Mouse (Mus musculus): ENCODE measurements at regions not wholly inside any gene's neighbourhood (a gene's known extent, or its start where the extent isn't known, plus 50 kb on each side); places are given as distances from the start of the nearest gene placed in this dataset.

DNA sequence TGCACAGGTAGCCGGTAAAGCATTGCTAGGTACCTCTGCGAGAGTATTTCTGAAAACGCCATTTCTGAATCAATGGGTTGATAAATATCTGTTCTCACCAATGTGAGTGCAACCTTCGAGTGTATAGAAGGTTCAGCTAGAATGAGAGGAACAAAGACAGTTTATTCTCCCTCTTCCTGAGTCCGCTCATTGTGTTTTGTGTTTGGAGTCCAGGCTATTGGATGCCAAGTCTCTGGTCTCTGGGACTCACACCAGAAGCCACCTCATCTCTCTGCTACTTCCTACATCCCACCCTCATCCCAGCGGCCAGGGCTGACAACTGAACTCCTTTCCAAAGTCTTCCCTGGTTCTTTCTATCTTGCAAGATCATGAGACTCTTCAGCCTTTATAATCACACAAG lies 62.7 kb downstream of the Lrrc30 start:
- DNase-seq (ENCODE audit: low spot score in 2 of 2) = no peak
- intact Hi-C loops (cut with DNase I) = no loop called here

- intact Hi-C loops (cut with DNase I) = no loop called here
These were observed 66.3 kb downstream of the Lrrc30 start for GRCm38 (mm10) chr17:67566216-67566615.

GRCm38 (mm10) chr17:67565746-67566145 lies 66.8 kb downstream of the Lrrc30 start:
- intact Hi-C loops (cut with DNase I) = no loop called here
- no peak for DNase-seq (ENCODE audit: low spot score in 2 of 2)

More at GRCm38 (mm10) chr17:67566216-67566615, 66.3 kb downstream of the Lrrc30 start:
- no peak for DNase-seq (ENCODE audit: low spot score in 2 of 2)

- no peak for DNase-seq (ENCODE audit: low spot score in 2 of 2)
- intact Hi-C loops (cut with DNase I) = no loop called here
These were observed 67.7 kb downstream of the Lrrc30 start for GRCm38 (mm10) chr17:67564845-67565244.

DNA sequence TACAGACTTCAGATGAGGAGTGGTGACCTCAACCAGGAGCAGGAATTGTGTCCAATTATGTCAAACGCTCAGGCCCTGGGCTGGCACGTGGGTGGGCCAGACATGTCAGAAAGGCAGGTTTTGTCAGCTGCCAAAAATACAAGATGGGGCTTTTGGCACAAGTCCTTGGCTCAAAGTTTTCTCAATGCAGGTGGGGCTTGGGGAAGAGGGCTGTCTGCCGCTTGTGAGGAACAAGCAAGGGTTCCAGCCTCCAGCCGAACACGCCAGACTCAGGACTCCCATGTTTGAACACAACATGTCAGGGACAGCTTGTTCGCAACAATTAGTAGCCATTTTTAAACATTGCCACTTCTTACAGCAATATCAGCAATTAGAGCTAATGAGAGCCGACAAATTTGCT lies 69.5 kb downstream of the Lrrc30 start:
- no peak for DNase-seq (ENCODE audit: low spot score in 2 of 2)
- intact Hi-C loops (cut with DNase I) = no loop called here

GRCm38 (mm10) chr17:67561802-67562201 lies 70.7 kb downstream of the Lrrc30 start:
- no peak for DNase-seq (ENCODE audit: low spot score in 2 of 2)
- intact Hi-C loops (cut with DNase I) = no loop called here

DNA sequence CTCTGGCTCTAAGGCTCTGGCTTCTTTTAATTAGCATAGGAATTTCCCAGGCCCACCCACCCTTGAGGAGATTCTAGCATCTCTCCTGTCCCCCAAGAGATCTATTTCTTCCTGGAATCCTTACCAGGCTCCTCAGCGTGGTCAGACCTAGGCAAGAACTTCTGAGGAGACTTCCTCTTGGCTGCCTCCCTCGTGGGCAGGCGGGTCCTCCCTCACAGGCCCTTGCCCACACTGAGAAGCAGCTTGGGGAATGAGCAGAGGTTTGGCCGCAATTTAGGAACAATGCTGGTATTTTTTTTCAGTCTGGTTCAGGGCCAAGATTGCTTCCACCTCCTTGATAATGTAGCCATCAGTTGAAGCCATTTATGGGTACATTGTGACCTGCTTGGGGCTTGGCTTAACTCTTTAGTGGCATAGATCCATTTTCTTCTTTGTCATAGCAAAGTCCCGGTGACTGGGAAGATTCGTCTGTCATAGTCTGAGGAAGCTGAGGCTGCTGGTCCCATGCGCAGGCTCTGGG lies 75.1 kb downstream of the Lrrc30 start:
- intact Hi-C loops (cut with DNase I) = no loop called here
- no peak for DNase-seq (ENCODE audit: low spot score in 2 of 2)

GRCm38 (mm10) chr17:67552581-67553139 lies 79.9 kb downstream of the Lrrc30 start:
- DNase-seq (ENCODE audit: low spot score in 2 of 2) = no peak
- intact Hi-C loops (cut with DNase I) = no loop called here

DNA sequence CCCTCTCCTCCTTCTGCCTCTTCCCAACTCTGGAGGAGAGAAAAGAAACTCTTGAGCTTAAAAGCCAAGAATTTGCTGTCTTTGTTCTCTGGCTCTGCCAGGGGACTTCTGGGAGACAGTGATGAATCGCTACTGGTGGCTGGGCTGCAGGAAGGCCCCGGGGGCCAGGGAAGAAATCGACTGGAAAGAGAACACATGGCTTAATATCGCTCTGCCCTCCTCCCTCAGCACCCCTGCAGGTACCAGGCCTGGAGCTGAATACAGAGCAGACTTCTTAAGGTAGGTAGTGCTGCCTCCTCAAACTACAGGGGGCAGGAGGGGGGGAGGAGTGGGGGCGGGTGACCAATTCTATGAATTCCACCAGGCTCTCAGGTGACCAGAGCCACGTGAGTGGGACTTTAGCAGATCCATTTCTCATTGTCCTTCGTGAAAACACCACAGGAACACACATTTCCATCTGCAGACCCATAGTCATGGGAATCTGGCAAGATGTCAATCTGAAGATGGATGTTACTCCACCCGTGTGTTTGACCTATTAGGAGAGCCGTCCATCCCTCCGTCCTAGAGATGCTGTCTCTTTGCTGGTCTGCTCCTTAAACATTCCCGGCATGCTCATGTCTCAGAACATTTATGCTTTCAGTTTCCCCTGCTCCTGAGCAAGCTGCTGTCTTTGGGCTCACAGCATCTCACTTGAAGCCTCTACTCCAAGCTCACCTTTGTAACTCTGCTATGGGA lies 83.4 kb downstream of the Lrrc30 start:
- no peak for DNase-seq (ENCODE audit: low spot score in 2 of 2)
- intact Hi-C loops (cut with DNase I) = no loop called here

DNA sequence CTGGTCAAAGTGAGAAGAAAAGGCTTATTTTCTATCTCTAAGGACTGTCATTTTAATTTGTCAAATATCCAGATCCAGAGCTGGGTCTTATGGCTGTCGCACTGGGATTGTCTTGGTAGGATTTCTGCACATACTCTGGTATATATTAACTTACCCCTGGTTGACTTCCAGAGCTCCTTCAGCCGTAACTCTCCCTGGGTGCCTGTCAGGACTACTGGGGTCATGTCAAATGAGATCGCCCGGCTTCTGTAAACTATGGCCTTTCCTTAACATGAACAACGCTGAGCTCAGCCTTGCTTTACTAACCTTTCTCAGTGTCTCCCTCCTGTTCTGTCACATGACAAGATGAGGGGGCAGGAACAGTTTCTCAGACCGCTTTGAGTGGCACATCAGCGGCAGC lies 88.1 kb downstream of the Lrrc30 start:
- intact Hi-C loops (cut with DNase I) = no loop called here
- DNase-seq (ENCODE audit: low spot score in 2 of 2) = no peak

- intact Hi-C loops (cut with DNase I) = no loop called here
- DNase-seq (ENCODE audit: low spot score in 2 of 2) = no peak
These were observed 100.2 kb downstream of the Lrrc30 start for GRCm38 (mm10) chr17:67532331-67532730.

- DNase-seq (ENCODE audit: low spot score in 2 of 2) = peak; percentile 2 to 20
- intact Hi-C loops (cut with DNase I) = no loop called here
These were observed 111.6 kb downstream of the Lrrc30 start for GRCm38 (mm10) chr17:67520848-67521411.

- DNase-seq (ENCODE audit: low spot score in 2 of 2) = no peak
- intact Hi-C loops (cut with DNase I) = no loop called here
These were observed 116.8 kb downstream of the Lrrc30 start for GRCm38 (mm10) chr17:67515601-67516147.

- intact Hi-C loops (cut with DNase I) = no loop called here
- DNase-seq (ENCODE audit: low spot score in 2 of 2) = no peak
These were observed 117.9 kb downstream of the Lrrc30 start for GRCm38 (mm10) chr17:67514387-67515241.

GRCm38 (mm10) chr17:67512699-67513450 lies 119.6 kb downstream of the Lrrc30 start:
- no peak for DNase-seq (ENCODE audit: low spot score in 2 of 2)
- intact Hi-C loops (cut with DNase I) = no loop called here

- intact Hi-C loops (cut with DNase I) = no loop called here
These were observed 120.5 kb downstream of the Lrrc30 start for GRCm38 (mm10) chr17:67512008-67512407.

GRCm38 (mm10) chr17:67509921-67510320 lies 122.6 kb downstream of the Lrrc30 start:
- intact Hi-C loops (cut with DNase I) = no loop called here
- DNase-seq (ENCODE audit: low spot score in 2 of 2) = no peak

More at GRCm38 (mm10) chr17:67512008-67512407, 120.5 kb downstream of the Lrrc30 start:
- no peak for DNase-seq (ENCODE audit: low spot score in 2 of 2)

DNA sequence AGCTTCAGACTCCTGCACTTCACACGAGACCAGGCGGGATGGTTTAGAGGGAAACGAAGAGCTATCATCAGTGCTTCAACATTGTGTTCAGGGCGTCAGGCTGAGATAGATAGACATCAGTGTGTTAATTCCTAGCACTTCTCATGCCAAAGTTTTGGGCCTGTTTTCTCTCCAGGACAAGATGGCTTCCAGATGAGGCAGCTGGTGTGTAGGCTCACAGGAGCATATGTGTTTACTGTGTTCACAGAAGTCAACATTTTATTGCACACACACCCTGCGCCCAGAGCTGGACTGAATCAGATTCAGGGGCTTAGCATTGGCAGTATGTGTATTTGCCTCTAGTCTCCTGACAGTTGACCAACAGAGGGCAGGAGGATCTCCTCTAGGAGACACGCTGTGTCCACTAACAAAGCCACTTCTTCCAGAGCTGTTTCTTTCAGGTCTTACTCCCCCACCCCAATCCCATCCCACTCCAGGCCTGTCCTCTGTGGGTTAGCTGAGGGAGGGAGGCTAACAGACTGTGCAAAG lies 123.4 kb downstream of the Lrrc30 start:
- DNase-seq (ENCODE audit: low spot score in 2 of 2) = peak in 1 of 2 experiments; percentile 8
- intact Hi-C loops (cut with DNase I) = no loop called here

GRCm38 (mm10) chr17:67508353-67508752 lies 124.2 kb downstream of the Lrrc30 start:
- intact Hi-C loops (cut with DNase I) = no loop called here
- no peak for DNase-seq (ENCODE audit: low spot score in 2 of 2)

Measured in left cerebral cortex, postnatal 25 days (tissue).